Mouse (Mus musculus): ENCODE measurements around the gene Slc5a2.

Gene Slc5a2

GRCm38 (mm10) chr7:128265411-128265810 lies at the start of gene Slc5a2:
TSS of gene Slc5a2 (plus strand) at chr7:128265657.
- DNase-seq (ENCODE audit: low spot score) = no peak

- DNase-seq (ENCODE audit: low spot score) = no peak
These were observed 45.5 kb upstream of the Slc5a2 start for GRCm38 (mm10) chr7:128219952-128220351.

GRCm38 (mm10) chr7:128220936-128221335 lies 44.5 kb upstream of the Slc5a2 start:
- DNase-seq (ENCODE audit: low spot score) = no peak

- DNase-seq (ENCODE audit: low spot score) = no peak
These were observed 33.7 kb upstream of the Slc5a2 start for GRCm38 (mm10) chr7:128231741-128232140.

- no peak for DNase-seq (ENCODE audit: low spot score)
These were observed 30.7 kb upstream of the Slc5a2 start for GRCm38 (mm10) chr7:128234796-128235195.

GRCm38 (mm10) chr7:128235481-128235880 lies 30.0 kb upstream of the Slc5a2 start:
- no peak for DNase-seq (ENCODE audit: low spot score)

- DNase-seq (ENCODE audit: low spot score) = peak; percentile 45
These were observed 29.0 kb upstream of the Slc5a2 start for GRCm38 (mm10) chr7:128236426-128236825.

- peak; percentile 92 for DNase-seq (ENCODE audit: low spot score)
These were observed 28.4 kb upstream of the Slc5a2 start, which contains the start of gene Armc5 for GRCm38 (mm10) chr7:128236856-128237592. TSS of gene Armc5 (plus strand) at chr7:128237342.

GRCm38 (mm10) chr7:128237593-128237926 lies 27.9 kb upstream of the Slc5a2 start:
- no peak for DNase-seq (ENCODE audit: low spot score)

GRCm38 (mm10) chr7:128237927-128238778 lies 27.3 kb upstream of the Slc5a2 start, which contains the start of gene 9130023H24Rik:
TSS of gene 9130023H24Rik (minus strand) at chr7:128238031.
- peak; percentile 100 for DNase-seq (ENCODE audit: low spot score)

- DNase-seq (ENCODE audit: low spot score) = peak; percentile 66
These were observed 26.5 kb upstream of the Slc5a2 start for GRCm38 (mm10) chr7:128238991-128239390.

- DNase-seq (ENCODE audit: low spot score) = no peak
These were observed 25.2 kb upstream of the Slc5a2 start for GRCm38 (mm10) chr7:128240131-128240784.

- no peak for DNase-seq (ENCODE audit: low spot score)
These were observed 23.1 kb upstream of the Slc5a2 start for GRCm38 (mm10) chr7:128242331-128242730.

- no peak for DNase-seq (ENCODE audit: low spot score)
These were observed 21.5 kb upstream of the Slc5a2 start for GRCm38 (mm10) chr7:128243921-128244320.

GRCm38 (mm10) chr7:128244410-128245025 lies 20.9 kb upstream of the Slc5a2 start:
- no peak for DNase-seq (ENCODE audit: low spot score)

GRCm38 (mm10) chr7:128245547-128245946 lies 19.9 kb upstream of the Slc5a2 start:
- no peak for DNase-seq (ENCODE audit: low spot score)

GRCm38 (mm10) chr7:128246496-128247391 lies 18.7 kb upstream of the Slc5a2 start, which contains the start of gene Tgfb1i1:
TSS of gene Tgfb1i1 (plus strand) at chr7:128246812.
- peak; percentile 77 for DNase-seq (ENCODE audit: low spot score)

- DNase-seq (ENCODE audit: low spot score) = peak; percentile 93
These were observed 18.0 kb upstream of the Slc5a2 start for GRCm38 (mm10) chr7:128247443-128247842.

- no peak for DNase-seq (ENCODE audit: low spot score)
These were observed 17.1 kb upstream of the Slc5a2 start for GRCm38 (mm10) chr7:128248081-128249042.

- no peak for DNase-seq (ENCODE audit: low spot score)
These were observed 15.5 kb upstream of the Slc5a2 start for GRCm38 (mm10) chr7:128249998-128250397.

Data from testis, postnatal 10 days (tissue).